Mouse (Mus musculus): Measurements from ENCODE around the gene Ptprd. TPM values are rescaled to one million over a fixed set of nuclear protein-coding genes. Genes with fewer than 3 reads are reported as not detected.

Ptprd gene
- total RNA-seq, 1 experiment: 1.3 TPM

DNA sequence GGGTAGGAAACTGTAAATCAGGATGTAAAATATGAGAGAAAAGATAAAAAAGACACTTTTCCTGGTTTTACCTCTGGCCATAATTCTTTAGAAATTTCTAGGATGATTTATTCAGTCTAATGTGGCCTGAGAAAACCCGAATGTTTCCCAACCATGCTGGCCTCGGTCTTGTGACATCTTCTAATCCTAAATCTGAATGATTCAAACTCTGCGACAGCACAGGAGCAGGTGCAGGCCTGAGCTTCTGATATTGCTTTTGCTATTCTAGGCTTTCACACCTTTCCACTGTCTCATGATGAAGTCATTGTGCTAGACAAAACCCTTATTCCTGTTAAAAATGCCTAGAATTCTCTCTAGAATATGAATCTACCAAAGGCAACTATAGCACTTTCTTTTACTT lies 51.3 kb downstream of the Ptprd start:
- Histone ChIP-seq H3K9ac (ENCODE audit: insufficient read depth, low read depth, low read length, poor library complexity, severe bottlenecking) (no peak overlapping the region), H3K4me3 (ENCODE audit: insufficient read depth in 1 of 2, low read depth in 1 of 2, low read length in 2 of 2, poor library complexity in 1 of 2, severe bottlenecking in 1 of 2) (no peak overlapping the region), H3K36me3 (ENCODE audit: control insufficient read depth, insufficient read depth, low read length, poor library complexity, severe bottlenecking) (no peaks in the 10 kb centered on the region), H3K4me1 (ENCODE audit: control insufficient read depth in 2 of 2, insufficient read depth in 2 of 2, low read length in 2 of 2, poor library complexity in 1 of 2) (no peaks in the 10 kb centered on the region), H3K9me3 (ENCODE audit: control insufficient read depth, insufficient read depth, low read depth, low read length) (no peaks in the 10 kb centered on the region), H3K27ac (ENCODE audit: insufficient read depth, low read depth, low read length, poor library complexity, severe bottlenecking) (no peak overlapping the region)
- TF ChIP-seq ZC3H11A (IDR thresholded peaks at IDR 0.05; ENCODE audit: borderline replicate concordance, low read depth, low read length) (no peak), HCFC1 (IDR thresholded peaks at IDR 0.05; ENCODE audit: borderline replicate concordance, insufficient read depth, low read length) (no peak), MAFK (IDR thresholded peaks at IDR 0.05; ENCODE audit: insufficient read depth, low read depth, low read length) (no peak), CHD2 (IDR thresholded peaks at IDR 0.05; ENCODE audit: low read depth, low read length) (no peak), ZNF384 (IDR thresholded peaks at IDR 0.05; ENCODE audit: low read depth, low read length) (no peak)
- in situ Hi-C loops (cut with MboI; ENCODE audit: low sequenced_read_pairs in 2 of 2, unreplicated experiment in 2 of 2): no loop called here
- DNase-seq (ENCODE audit: low read depth, low spot score): no peak

DNA sequence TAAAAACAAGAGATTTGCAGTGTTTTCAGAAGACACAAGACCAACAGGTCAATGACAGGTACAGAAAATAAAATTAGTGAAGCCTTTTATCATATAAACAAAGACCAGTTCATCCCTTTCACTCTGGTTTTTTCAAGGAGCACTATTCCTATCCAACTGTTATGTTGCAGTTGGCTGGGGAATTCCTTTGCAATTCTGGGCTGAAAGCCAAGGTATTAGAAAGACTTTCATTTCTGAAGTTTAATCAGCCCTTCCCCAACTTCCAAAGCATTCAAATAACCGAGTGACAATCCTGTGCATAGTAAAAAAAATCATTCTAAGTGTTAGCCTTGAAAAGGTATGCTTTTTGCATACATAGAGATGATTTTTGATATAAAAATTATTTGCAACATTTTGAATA lies 61.2 kb downstream of the Ptprd start:
- no peak for DNase-seq (ENCODE audit: low read depth, low spot score)
- in situ Hi-C loops (cut with MboI; ENCODE audit: low sequenced_read_pairs in 2 of 2, unreplicated experiment in 2 of 2): no loop called here
- Histone ChIP-seq H3K9ac (ENCODE audit: insufficient read depth, low read depth, low read length, poor library complexity, severe bottlenecking) (no peak overlapping the region), H3K36me3 (ENCODE audit: control insufficient read depth, insufficient read depth, low read length, poor library complexity, severe bottlenecking) (no peaks in the 10 kb centered on the region), H3K9me3 (ENCODE audit: control insufficient read depth, insufficient read depth, low read depth, low read length) (no peaks in the 10 kb centered on the region), H3K4me1 (ENCODE audit: control insufficient read depth in 2 of 2, insufficient read depth in 2 of 2, low read length in 2 of 2, poor library complexity in 1 of 2) (no peaks in the 10 kb centered on the region), H3K4me3 (ENCODE audit: insufficient read depth in 1 of 2, low read depth in 1 of 2, low read length in 2 of 2, poor library complexity in 1 of 2, severe bottlenecking in 1 of 2) (no peak overlapping the region), H3K27ac (ENCODE audit: insufficient read depth, low read depth, low read length, poor library complexity, severe bottlenecking) (no peak overlapping the region)
- TF ChIP-seq ZC3H11A (IDR thresholded peaks at IDR 0.05; ENCODE audit: borderline replicate concordance, low read depth, low read length): no peak
- TF ChIP-seq CHD2 (IDR thresholded peaks at IDR 0.05; ENCODE audit: low read depth, low read length): no peak
- TF ChIP-seq ZNF384 (IDR thresholded peaks at IDR 0.05; ENCODE audit: low read depth, low read length): no peak
- TF ChIP-seq MAFK (IDR thresholded peaks at IDR 0.05; ENCODE audit: insufficient read depth, low read depth, low read length): no peak
- no peak for TF ChIP-seq HCFC1 (IDR thresholded peaks at IDR 0.05; ENCODE audit: borderline replicate concordance, insufficient read depth, low read length)

DNA sequence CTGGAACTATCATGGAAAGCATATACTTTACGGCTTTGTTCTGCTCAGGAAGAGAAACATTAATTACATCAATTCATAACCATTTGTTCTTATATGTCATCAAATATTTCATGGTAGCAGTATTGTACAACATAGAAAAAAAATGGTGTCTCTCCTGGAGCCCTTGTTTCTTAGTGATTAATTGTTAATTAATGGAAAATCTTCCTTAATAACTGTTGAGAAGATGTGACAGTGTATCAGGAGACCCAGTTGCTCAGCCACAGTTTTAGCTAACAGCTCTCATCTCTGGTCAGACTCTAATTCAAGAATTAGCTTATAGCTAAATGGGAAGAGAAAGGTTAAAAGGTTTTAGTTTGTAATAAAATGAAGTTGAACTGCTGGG lies 69.0 kb downstream of the Ptprd start:
- Histone ChIP-seq H3K27ac (ENCODE audit: insufficient read depth, low read depth, low read length, poor library complexity, severe bottlenecking) (no peak overlapping the region), H3K4me3 (ENCODE audit: insufficient read depth in 1 of 2, low read depth in 1 of 2, low read length in 2 of 2, poor library complexity in 1 of 2, severe bottlenecking in 1 of 2) (no peak overlapping the region), H3K4me1 (ENCODE audit: control insufficient read depth in 2 of 2, insufficient read depth in 2 of 2, low read length in 2 of 2, poor library complexity in 1 of 2) (no peaks in the 10 kb centered on the region), H3K9me3 (ENCODE audit: control insufficient read depth, insufficient read depth, low read depth, low read length) (no peaks in the 10 kb centered on the region), H3K9ac (ENCODE audit: insufficient read depth, low read depth, low read length, poor library complexity, severe bottlenecking) (no peak overlapping the region), H3K36me3 (ENCODE audit: control insufficient read depth, insufficient read depth, low read length, poor library complexity, severe bottlenecking) (no peaks in the 10 kb centered on the region)
- in situ Hi-C loops (cut with MboI; ENCODE audit: low sequenced_read_pairs in 2 of 2, unreplicated experiment in 2 of 2): no loop called here
- no peak for TF ChIP-seq HCFC1 (IDR thresholded peaks at IDR 0.05; ENCODE audit: borderline replicate concordance, insufficient read depth, low read length)
- TF ChIP-seq CHD2 (IDR thresholded peaks at IDR 0.05; ENCODE audit: low read depth, low read length): no peak
- TF ChIP-seq MAFK (IDR thresholded peaks at IDR 0.05; ENCODE audit: insufficient read depth, low read depth, low read length): no peak
- TF ChIP-seq ZNF384 (IDR thresholded peaks at IDR 0.05; ENCODE audit: low read depth, low read length): no peak
- no peak for TF ChIP-seq ZC3H11A (IDR thresholded peaks at IDR 0.05; ENCODE audit: borderline replicate concordance, low read depth, low read length)
- no peak for DNase-seq (ENCODE audit: low read depth, low spot score)

DNA sequence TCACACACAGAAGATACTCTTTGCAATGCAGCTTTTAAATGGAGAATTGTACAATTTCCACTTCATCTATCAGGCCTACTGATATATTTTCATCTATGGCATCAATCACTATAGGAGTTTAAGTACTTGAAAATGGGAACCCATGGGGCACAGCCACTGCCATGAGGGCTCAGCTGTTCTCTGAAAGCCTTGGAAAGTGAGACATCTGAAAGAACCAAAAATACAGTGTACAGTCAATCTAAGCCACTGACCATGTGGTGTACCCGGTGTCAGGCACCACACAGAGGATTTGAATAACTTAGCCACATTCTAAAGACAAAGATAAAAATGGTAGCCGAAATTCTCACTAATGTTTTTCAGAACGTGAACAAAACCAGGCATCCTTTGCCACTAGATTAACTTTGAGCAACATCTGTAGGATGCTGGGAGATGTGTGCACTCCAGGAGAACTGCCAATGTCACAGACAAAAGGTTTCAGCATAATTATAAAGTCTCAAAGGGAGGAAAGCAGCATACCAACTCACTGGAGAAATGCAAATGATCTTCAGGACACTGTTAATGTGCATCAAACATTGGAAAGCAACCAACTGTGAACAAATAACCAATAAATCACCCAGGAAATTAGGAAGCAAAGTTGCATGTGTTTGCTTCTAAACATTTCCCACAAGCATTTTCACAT lies 69.5 kb downstream of the Ptprd start:
- TF ChIP-seq HCFC1 (IDR thresholded peaks at IDR 0.05; ENCODE audit: borderline replicate concordance, insufficient read depth, low read length) (no peak), ZC3H11A (IDR thresholded peaks at IDR 0.05; ENCODE audit: borderline replicate concordance, low read depth, low read length) (no peak), MAFK (IDR thresholded peaks at IDR 0.05; ENCODE audit: insufficient read depth, low read depth, low read length) (no peak), ZNF384 (IDR thresholded peaks at IDR 0.05; ENCODE audit: low read depth, low read length) (no peak), CHD2 (IDR thresholded peaks at IDR 0.05; ENCODE audit: low read depth, low read length) (no peak)
- Histone ChIP-seq H3K4me3 (ENCODE audit: insufficient read depth in 1 of 2, low read depth in 1 of 2, low read length in 2 of 2, poor library complexity in 1 of 2, severe bottlenecking in 1 of 2) (no peak overlapping the region), H3K27ac (ENCODE audit: insufficient read depth, low read depth, low read length, poor library complexity, severe bottlenecking) (no peak overlapping the region), H3K9ac (ENCODE audit: insufficient read depth, low read depth, low read length, poor library complexity, severe bottlenecking) (no peak overlapping the region), H3K9me3 (ENCODE audit: control insufficient read depth, insufficient read depth, low read depth, low read length) (no peaks in the 10 kb centered on the region), H3K36me3 (ENCODE audit: control insufficient read depth, insufficient read depth, low read length, poor library complexity, severe bottlenecking) (no peaks in the 10 kb centered on the region), H3K4me1 (ENCODE audit: control insufficient read depth in 2 of 2, insufficient read depth in 2 of 2, low read length in 2 of 2, poor library complexity in 1 of 2) (no peaks in the 10 kb centered on the region)
- in situ Hi-C loops (cut with MboI; ENCODE audit: low sequenced_read_pairs in 2 of 2, unreplicated experiment in 2 of 2): no loop called here
- no peak for DNase-seq (ENCODE audit: low read depth, low spot score)
